Mouse (Mus musculus): ENCODE measurements around the gene Vmn2r-ps130. TPM values are rescaled to one million over a fixed set of nuclear protein-coding genes. Genes with fewer than 3 reads are reported as not detected.
"Not testable (repeated sequence)": the region's sequence is repeated elsewhere in the genome, so short reads cannot be mapped to it uniquely, and the experiment has no call there.

Gene Vmn2r-ps130
- polyA plus RNA-seq (2012) = not detected in 2 replicates

GRCm38 (mm10) chr17:23060866-23061265, at the start of gene Vmn2r-ps130:
Gene Vmn2r-ps130 (plus strand): TSS chr17:23061166.
- not testable (repeated sequence) for TF ChIP-seq GATA1 (IDR thresholded peaks at IDR 0.05; ENCODE audit: low read length)

Other genes with a start within 250 kb of the Vmn2r-ps130 start
- gene Zfp945, start 194.0 kb upstream of the Vmn2r-ps130 start, polyA plus RNA-seq (2012) = 0.13 and 0.29 TPM in 2 replicates
- gene Vmn2r113, start 118.2 kb upstream of the Vmn2r-ps130 start, polyA plus RNA-seq (2012) = not detected in 2 replicates
- gene Zfp40, start 132.1 kb downstream of the Vmn2r-ps130 start, polyA plus RNA-seq (2012) = 0.70 and 0.92 TPM in 2 replicates